Mouse (Mus musculus): ENCODE measurements around the gene Orc4. TPM values are rescaled to one million over a fixed set of nuclear protein-coding genes. Genes with fewer than 3 reads are reported as not detected.

The Orc4 gene
- polyA plus RNA-seq, 1 experiment = 9.2 TPM

DNA sequence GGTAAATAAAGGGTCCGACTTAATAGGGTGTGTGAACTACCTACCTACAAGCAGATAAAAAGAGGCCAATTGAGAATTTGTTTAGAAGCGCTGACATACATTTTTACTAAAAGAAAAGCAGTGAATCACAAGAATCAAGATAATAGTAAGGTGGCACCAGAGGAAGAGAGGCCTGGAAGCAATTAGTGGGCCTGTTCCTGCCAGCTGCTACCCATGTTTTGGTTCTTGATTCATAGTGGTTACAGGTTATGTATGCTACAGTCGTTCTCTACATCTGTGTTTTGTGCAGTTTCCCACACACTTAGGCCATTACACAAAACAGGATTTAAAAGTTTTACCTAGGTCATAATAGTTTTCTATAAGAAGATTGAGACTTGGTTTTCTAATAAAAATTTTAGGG is 2.3 kb downstream of the Orc4 start:
- TF ChIP-seq POLR2A (IDR thresholded peaks at IDR 0.05; ENCODE audit: control insufficient read depth, low read depth, low read length) (no peak), CTCF (IDR thresholded peaks at IDR 0.05; ENCODE audit: control insufficient read depth, insufficient read depth, insufficient replicate concordance, low read depth, low read length) (no peak)
- H3K36me3 ChIP-seq (ENCODE audit: control insufficient read depth, insufficient read depth, low read length) = no peaks in the 10 kb centered on the region
- H3K27ac ChIP-seq (ENCODE audit: control insufficient read depth, insufficient read depth, low read depth, low read length) = no peak overlapping the region
- H3K4me3 ChIP-seq (ENCODE audit: control insufficient read depth, low read depth, low read length) = no peak overlapping the region
- H3K4me1 ChIP-seq (ENCODE audit: control insufficient read depth, insufficient read depth, low read length) = no peaks in the 10 kb centered on the region
- no peaks in the 10 kb centered on the region for H3K27me3 ChIP-seq (ENCODE audit: control insufficient read depth, insufficient read depth, low read length)

DNA sequence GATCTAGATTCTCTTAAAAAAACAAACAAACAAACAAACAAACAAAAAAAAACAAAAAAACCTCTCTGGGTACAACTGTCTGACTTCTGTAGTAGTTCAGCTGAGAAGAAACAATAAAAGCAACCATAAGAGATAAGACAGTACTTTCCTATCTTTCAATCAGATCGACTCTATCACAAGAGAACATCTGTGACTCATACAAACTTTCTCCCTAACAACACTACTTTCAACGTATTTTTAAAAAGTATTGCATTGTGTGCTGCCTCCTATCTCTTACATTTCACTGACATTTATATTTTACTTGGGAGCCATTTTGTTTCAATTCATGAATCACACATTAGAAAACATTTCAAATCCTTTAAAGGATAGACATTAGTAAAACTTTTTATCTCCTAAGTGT is 15.0 kb downstream of the Orc4 start:
- Histone ChIP-seq H3K36me3 (ENCODE audit: control insufficient read depth, insufficient read depth, low read length) (no peaks in the 10 kb centered on the region; the same call in 1 of the 2 replicates), H3K4me1 (ENCODE audit: control insufficient read depth, insufficient read depth, low read length) (no peaks in the 10 kb centered on the region), H3K4me3 (ENCODE audit: control insufficient read depth, low read depth, low read length) (no peak overlapping the region), H3K27me3 (ENCODE audit: control insufficient read depth, insufficient read depth, low read length) (no peaks in the 10 kb centered on the region), H3K27ac (ENCODE audit: control insufficient read depth, insufficient read depth, low read depth, low read length) (no peak overlapping the region)
- no peak for TF ChIP-seq POLR2A (IDR thresholded peaks at IDR 0.05; ENCODE audit: control insufficient read depth, low read depth, low read length)
- TF ChIP-seq CTCF (IDR thresholded peaks at IDR 0.05; ENCODE audit: control insufficient read depth, insufficient read depth, insufficient replicate concordance, low read depth, low read length) = no peak

DNA sequence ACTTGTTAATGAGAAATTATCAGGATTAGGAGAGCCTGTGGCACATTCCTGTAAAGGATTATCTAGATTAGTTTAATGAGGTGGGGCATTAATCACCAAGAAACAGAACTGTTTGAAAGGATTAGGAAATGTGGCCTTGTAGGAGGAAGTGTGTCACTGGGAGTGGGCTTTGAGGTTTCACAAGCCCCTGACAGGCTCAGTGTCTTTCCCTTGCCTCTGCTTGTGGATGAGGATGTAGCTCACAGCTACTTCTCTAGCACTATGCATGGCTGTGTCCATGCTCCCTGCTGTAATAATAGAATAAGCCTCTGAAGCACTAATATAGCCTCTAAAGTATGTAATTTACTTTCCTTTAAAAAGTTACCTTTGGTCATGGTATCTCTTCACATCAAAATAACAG is 34.2 kb downstream of the Orc4 start:
- Histone ChIP-seq H3K27me3 (ENCODE audit: control insufficient read depth, insufficient read depth, low read length) (no peaks in the 10 kb centered on the region), H3K27ac (ENCODE audit: control insufficient read depth, insufficient read depth, low read depth, low read length) (no peak overlapping the region), H3K4me3 (ENCODE audit: control insufficient read depth, low read depth, low read length) (no peak overlapping the region), H3K36me3 (ENCODE audit: control insufficient read depth, insufficient read depth, low read length) (no peaks in the 10 kb centered on the region), H3K4me1 (ENCODE audit: control insufficient read depth, insufficient read depth, low read length) (no peaks in the 10 kb centered on the region)
- TF ChIP-seq POLR2A (IDR thresholded peaks at IDR 0.05; ENCODE audit: control insufficient read depth, low read depth, low read length) (no peak), CTCF (IDR thresholded peaks at IDR 0.05; ENCODE audit: control insufficient read depth, insufficient read depth, insufficient replicate concordance, low read depth, low read length) (no peak)

DNA sequence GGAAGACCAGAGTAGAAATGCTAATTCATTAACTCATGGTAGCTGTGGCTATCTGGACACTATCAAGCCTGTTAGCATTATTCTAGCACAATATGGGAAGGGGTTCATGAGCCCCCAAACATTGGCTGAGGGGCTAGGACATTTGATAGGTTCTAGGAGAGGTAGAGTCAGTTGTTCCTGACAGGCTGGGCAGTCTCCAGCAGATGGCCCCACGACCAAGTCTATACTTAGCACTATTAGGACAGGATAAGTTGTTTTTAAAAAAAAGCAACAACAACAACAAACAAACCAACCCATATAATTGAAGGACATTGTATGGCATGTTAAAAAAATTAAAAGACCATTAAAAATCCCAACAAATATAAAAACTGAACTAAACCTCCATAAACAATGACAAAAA is 35.9 kb downstream of the Orc4 start:
- Histone ChIP-seq H3K27ac (ENCODE audit: control insufficient read depth, insufficient read depth, low read depth, low read length) (no peak overlapping the region), H3K27me3 (ENCODE audit: control insufficient read depth, insufficient read depth, low read length) (no peaks in the 10 kb centered on the region), H3K4me3 (ENCODE audit: control insufficient read depth, low read depth, low read length) (no peak overlapping the region), H3K36me3 (ENCODE audit: control insufficient read depth, insufficient read depth, low read length) (no peaks in the 10 kb centered on the region), H3K4me1 (ENCODE audit: control insufficient read depth, insufficient read depth, low read length) (no peaks in the 10 kb centered on the region)
- TF ChIP-seq CTCF (IDR thresholded peaks at IDR 0.05; ENCODE audit: control insufficient read depth, insufficient read depth, insufficient replicate concordance, low read depth, low read length) = no peak
- no peak for TF ChIP-seq POLR2A (IDR thresholded peaks at IDR 0.05; ENCODE audit: control insufficient read depth, low read depth, low read length)

DNA sequence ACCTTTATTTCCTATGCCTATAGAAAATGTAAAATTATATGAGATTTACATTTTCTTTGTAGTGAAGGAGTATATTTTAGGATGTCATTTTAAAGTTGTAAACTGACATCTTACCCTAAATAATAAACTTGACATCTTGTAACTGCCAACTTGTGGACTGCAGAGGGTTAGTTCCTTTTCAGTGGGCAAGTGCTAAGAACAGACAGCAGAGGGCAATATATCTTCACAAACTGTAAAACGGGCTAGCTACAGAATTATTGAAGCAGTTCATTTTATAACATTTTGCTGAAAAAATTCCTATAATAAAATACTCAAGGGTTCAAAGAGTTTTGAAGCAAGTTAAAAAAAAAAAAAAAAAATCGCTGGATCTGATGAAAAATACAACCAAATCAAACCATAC is 41.2 kb downstream of the Orc4 start:
- no peaks in the 10 kb centered on the region for H3K4me1 ChIP-seq (ENCODE audit: control insufficient read depth, insufficient read depth, low read length)
- no peaks in the 10 kb centered on the region for H3K36me3 ChIP-seq (ENCODE audit: control insufficient read depth, insufficient read depth, low read length)
- TF ChIP-seq CTCF (IDR thresholded peaks at IDR 0.05; ENCODE audit: control insufficient read depth, insufficient read depth, insufficient replicate concordance, low read depth, low read length) (no peak), POLR2A (IDR thresholded peaks at IDR 0.05; ENCODE audit: control insufficient read depth, low read depth, low read length) (no peak)
- H3K27me3 ChIP-seq (ENCODE audit: control insufficient read depth, insufficient read depth, low read length) = no peaks in the 10 kb centered on the region
- no peak overlapping the region for H3K27ac ChIP-seq (ENCODE audit: control insufficient read depth, insufficient read depth, low read depth, low read length)
- no peak overlapping the region for H3K4me3 ChIP-seq (ENCODE audit: control insufficient read depth, low read depth, low read length)

DNA sequence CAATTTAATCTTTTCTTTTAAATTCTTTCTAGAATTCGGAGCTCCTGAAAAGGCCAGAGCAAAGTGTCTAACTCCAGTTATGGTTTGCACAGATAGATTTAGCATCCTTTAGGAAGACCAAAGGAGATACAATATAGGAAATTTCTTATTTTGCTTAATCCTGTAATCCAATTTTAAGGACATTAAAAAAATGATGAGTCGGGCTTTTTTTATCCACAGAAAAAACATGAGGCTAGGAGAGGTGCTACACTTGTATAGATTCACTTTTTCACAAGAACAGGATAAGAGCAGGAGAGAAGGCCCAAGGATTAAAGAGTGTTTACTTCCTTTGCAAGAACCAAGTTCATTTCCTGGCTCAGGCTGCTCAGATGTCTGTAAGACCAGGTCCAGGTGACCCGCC is 54.9 kb downstream of the Orc4 start:
- H3K27ac ChIP-seq (ENCODE audit: control insufficient read depth, insufficient read depth, low read depth, low read length) = no peak overlapping the region
- H3K4me3 ChIP-seq (ENCODE audit: control insufficient read depth, low read depth, low read length) = no peak overlapping the region
- no peak for TF ChIP-seq CTCF (IDR thresholded peaks at IDR 0.05; ENCODE audit: control insufficient read depth, insufficient read depth, insufficient replicate concordance, low read depth, low read length)
- TF ChIP-seq POLR2A (IDR thresholded peaks at IDR 0.05; ENCODE audit: control insufficient read depth, low read depth, low read length) = no peak
- H3K36me3 ChIP-seq (ENCODE audit: control insufficient read depth, insufficient read depth, low read length) = no peaks in the 10 kb centered on the region
- H3K27me3 ChIP-seq (ENCODE audit: control insufficient read depth, insufficient read depth, low read length) = no peaks in the 10 kb centered on the region
- no peaks in the 10 kb centered on the region for H3K4me1 ChIP-seq (ENCODE audit: control insufficient read depth, insufficient read depth, low read length)

DNA sequence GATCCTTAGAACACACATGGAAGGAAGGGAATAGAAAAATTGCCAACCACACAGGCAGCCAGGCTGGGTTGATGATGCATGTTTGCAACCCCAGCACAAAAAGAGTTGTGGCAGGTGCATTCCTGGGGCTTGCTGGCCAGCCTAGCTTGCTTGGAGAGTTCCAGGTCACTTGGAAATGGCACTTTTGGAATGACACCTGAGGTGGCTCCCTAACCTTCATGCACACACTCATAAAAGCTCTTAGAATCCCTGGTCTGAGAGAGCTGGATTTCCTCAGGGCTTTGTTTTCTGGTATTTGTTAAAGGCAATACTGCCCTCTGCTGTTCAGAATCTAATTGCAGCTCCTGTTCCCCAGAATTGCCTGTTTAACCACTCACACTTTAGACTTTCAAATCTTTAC is 64.1 kb downstream of the Orc4 start:
- Histone ChIP-seq H3K36me3 (ENCODE audit: control insufficient read depth, insufficient read depth, low read length) (no peaks in the 10 kb centered on the region), H3K4me3 (ENCODE audit: control insufficient read depth, low read depth, low read length) (no peak overlapping the region), H3K4me1 (ENCODE audit: control insufficient read depth, insufficient read depth, low read length) (no peaks in the 10 kb centered on the region), H3K27me3 (ENCODE audit: control insufficient read depth, insufficient read depth, low read length) (no peaks in the 10 kb centered on the region), H3K27ac (ENCODE audit: control insufficient read depth, insufficient read depth, low read depth, low read length) (no peak overlapping the region)
- no peak for TF ChIP-seq POLR2A (IDR thresholded peaks at IDR 0.05; ENCODE audit: control insufficient read depth, low read depth, low read length)
- TF ChIP-seq CTCF (IDR thresholded peaks at IDR 0.05; ENCODE audit: control insufficient read depth, insufficient read depth, insufficient replicate concordance, low read depth, low read length) = no peak
